Mouse (Mus musculus) spleen, adult 2 months (tissue): ENCODE results near the gene Kif26a.

Experiments
- CTCF ChIP-seq: fragments of 200-500 bp; IDR thresholded peaks from 2 replicates; pipeline ENCODE4 v1.5.1; 2011; ENCODE audit warnings: mild to moderate bottlenecking, inconsistent platforms; ENCODE audit not compliant: insufficient read depth, insufficient read length, insufficient replicate concordance; ENCODE audit errors: extremely low read depth
- POLR2A ChIP-seq: fragments of 200-500 bp; IDR thresholded peaks from 2 replicates; pipeline ENCODE4 v1.6.1; 2011; ENCODE audit warnings: low read depth, low read length, inconsistent platforms

DNA sequence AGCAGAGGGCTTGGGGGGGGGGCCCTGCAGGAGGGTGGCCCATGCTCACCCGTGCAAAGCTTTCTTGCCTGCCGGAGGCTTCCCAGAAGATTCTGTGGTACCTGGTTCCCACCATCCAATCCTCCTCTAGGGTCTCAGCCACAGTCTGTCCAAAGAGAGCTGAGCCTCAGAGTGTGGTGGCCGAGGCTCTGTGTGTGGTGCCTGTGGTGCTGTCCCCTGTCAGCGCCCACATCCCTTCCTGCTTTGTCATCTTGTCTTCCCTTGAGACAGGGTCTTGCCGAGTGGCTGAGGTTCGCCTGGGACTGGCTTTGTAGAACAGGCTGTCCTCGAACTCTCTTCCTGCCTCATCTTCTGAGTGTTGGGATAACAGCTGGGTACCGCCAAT, 49.3 kb upstream of the Kif26a start:
- no peak for TF ChIP-seq CTCF
- TF ChIP-seq POLR2A: no peak
